Mouse (Mus musculus): ENCODE measurements around the gene Fbxl15.

Gene Fbxl15

GRCm38 (mm10) chr19:46328081-46329030 is at the start of gene Fbxl15:
Gene Fbxl15, plus strand, starts transcription at chr19:46328184.
- DNase-seq, result peak; percentile 95 to 99

GRCm38 (mm10) chr19:46282081-46282849 is 45.7 kb upstream of the Fbxl15 start:
- DNase-seq, result no peak

GRCm38 (mm10) chr19:46284686-46285085 is 43.3 kb upstream of the Fbxl15 start:
- peak; percentile 42 to 55 for DNase-seq

GRCm38 (mm10) chr19:46285631-46286030 is 42.4 kb upstream of the Fbxl15 start:
- DNase-seq, result peak in 1 of 2 experiments; percentile 18

GRCm38 (mm10) chr19:46286047-46286446 is 41.9 kb upstream of the Fbxl15 start:
- peak; percentile 89 to 94 for DNase-seq

GRCm38 (mm10) chr19:46286926-46287325 is 41.1 kb upstream of the Fbxl15 start:
- no peak for DNase-seq

- DNase-seq, result no peak
Observed at GRCm38 (mm10) chr19:46287566-46287965, 40.4 kb upstream of the Fbxl15 start.

- no peak for DNase-seq
Observed at GRCm38 (mm10) chr19:46290535-46291105, 37.4 kb upstream of the Fbxl15 start.

GRCm38 (mm10) chr19:46296938-46297337 is 31.0 kb upstream of the Fbxl15 start:
- DNase-seq, result no peak

- DNase-seq, result no peak
Observed at GRCm38 (mm10) chr19:46300294-46301045, 27.5 kb upstream of the Fbxl15 start.

GRCm38 (mm10) chr19:46302551-46302950 is 25.4 kb upstream of the Fbxl15 start:
- DNase-seq, result no peak

GRCm38 (mm10) chr19:46303251-46304215 is 24.5 kb upstream of the Fbxl15 start:
- DNase-seq, result no peak

- peak; percentile 89 to 90 for DNase-seq
Observed at GRCm38 (mm10) chr19:46304216-46304841, 23.7 kb upstream of the Fbxl15 start, which contains the start of gene Nfkb2. Gene Nfkb2, plus strand, starts transcription at chr19:46304320.

GRCm38 (mm10) chr19:46304908-46305333 is 23.1 kb upstream of the Fbxl15 start:
- DNase-seq, result no peak

- peak in 1 of 2 experiments; percentile 53 for DNase-seq
Observed at GRCm38 (mm10) chr19:46305432-46306267, 22.3 kb upstream of the Fbxl15 start.

GRCm38 (mm10) chr19:46306268-46306610 is 21.7 kb upstream of the Fbxl15 start:
- DNase-seq, result peak in 1 of 2 experiments; percentile 0

- peak in 1 of 2 experiments; percentile 0 for DNase-seq
Observed at GRCm38 (mm10) chr19:46306751-46307289, 21.2 kb upstream of the Fbxl15 start.

- no peak for DNase-seq
Observed at GRCm38 (mm10) chr19:46307781-46308180, 20.2 kb upstream of the Fbxl15 start.

- no peak for DNase-seq
Observed at GRCm38 (mm10) chr19:46308303-46308702, 19.7 kb upstream of the Fbxl15 start.

All from cerebellum, postnatal 14 days (tissue).